Mouse (Mus musculus): ENCODE results near the gene Tcf25.

DNA sequence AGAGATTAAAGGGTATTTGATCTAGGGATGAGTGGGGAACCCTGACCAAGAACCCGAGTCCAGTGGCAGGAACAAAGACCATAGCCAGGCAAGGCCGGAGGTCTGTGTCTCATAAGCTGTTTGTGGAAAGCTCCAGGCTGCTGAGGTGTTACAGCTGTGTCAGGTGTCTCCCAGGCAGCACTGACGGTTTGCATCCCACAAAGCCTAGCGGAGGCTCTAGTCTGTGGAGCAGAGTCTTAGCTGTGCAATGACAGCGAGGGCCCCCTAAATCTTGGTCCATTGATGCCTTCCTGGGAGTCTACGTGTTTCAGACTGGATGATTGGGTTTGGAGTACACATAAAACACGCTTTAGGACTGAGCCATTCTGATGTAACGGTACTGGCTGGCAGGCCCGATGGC is 28.4 kb downstream of the Tcf25 start:
- TF ChIP-seq CTCF (IDR thresholded peaks at IDR 0.05; ENCODE audit: borderline replicate concordance, insufficient read depth, low read depth, low read length) (no peak), POLR2A (IDR thresholded peaks at IDR 0.05; ENCODE audit: borderline replicate concordance, insufficient read depth, low read length) (no peak)

Measured in cerebellum, adult 2 months (tissue).